Mouse (Mus musculus) left cerebral cortex, postnatal 14 days (tissue): ENCODE results near the gene Olfr905. TPM values are rescaled to one million over a fixed set of nuclear protein-coding genes. Genes with fewer than 3 reads are reported as not detected.

Experiments used
- DNase-seq, 2 experiments: peaks; one replicate each; pipeline ENCODE4 v3.0.0; 2021 to 2022; ENCODE audit warnings: low spot score in 2 of 2, mixed read lengths in 1 of 2
- intact Hi-C: fragments of 180-260 bp; cut with DNase I; formaldehyde crosslinking; loops from one replicate; pipeline ENCODE4 v1.15.1; 2025
- long read RNA-seq, 2 experiments: library from polyadenylated mRNA; stranded (forward); transcript quantifications; one replicate each; pipeline ENCODE4 v2.0.0; 2021
- total RNA-seq, 2 experiments: library from RNA; stranded (reverse); gene quantifications; 2 replicates each; pipeline ENCODE4 v1.2.3; 2021

Gene Olfr905
- not detected for total RNA-seq
- long read RNA-seq, experiment 1: 0 reads
- long read RNA-seq, experiment 2: 0 reads

- no peak for DNase-seq
- intact Hi-C loops: no loop called here
Measured at GRCm38 (mm10) chr9:38470807-38471206, at the start of gene Olfr905. Gene Olfr905, plus strand, starts transcription at chr9:38471107.

- no peak for DNase-seq
- intact Hi-C loops: no loop called here
Measured at GRCm38 (mm10) chr9:38423801-38424200, 47.1 kb upstream of the Olfr905 start.

GRCm38 (mm10) chr9:38427026-38427425 lies 43.9 kb upstream of the Olfr905 start:
- intact Hi-C loops: no loop called here
- DNase-seq: no peak

- DNase-seq: no peak
- intact Hi-C loops: no loop called here
Measured at GRCm38 (mm10) chr9:38429155-38429554, 41.8 kb upstream of the Olfr905 start, which contains the start of gene Olfr901. Gene Olfr901, plus strand, starts transcription at chr9:38429455.

GRCm38 (mm10) chr9:38447352-38447751 lies 23.6 kb upstream of the Olfr905 start, which contains the start of gene Olfr902:
Gene Olfr902, plus strand, starts transcription at chr9:38447652.
- intact Hi-C loops: no loop called here
- no peak for DNase-seq

GRCm38 (mm10) chr9:38462844-38463243 lies 8.1 kb upstream of the Olfr905 start, which contains the start of gene Olfr904:
Gene Olfr904, plus strand, starts transcription at chr9:38463144.
- no peak for DNase-seq
- intact Hi-C loops: no loop called here

- DNase-seq: no peak
- intact Hi-C loops: no loop called here
Measured at GRCm38 (mm10) chr9:38486785-38487184, 15.9 kb downstream of the Olfr905 start, which contains the start of gene Olfr906. Gene Olfr906, plus strand, starts transcription at chr9:38487085.

- DNase-seq: no peak
- intact Hi-C loops: no loop called here
Measured at GRCm38 (mm10) chr9:38495501-38495900, 24.6 kb downstream of the Olfr905 start, which contains the start of gene Olfr907. Gene Olfr907, plus strand, starts transcription at chr9:38495801.

- intact Hi-C loops: no loop called here
- no peak for DNase-seq
Measured at GRCm38 (mm10) chr9:38512353-38512752, 41.4 kb downstream of the Olfr905 start.

GRCm38 (mm10) chr9:38521280-38521679 lies 50.4 kb downstream of the Olfr905 start, which contains the start of gene Olfr911-ps1:
Gene Olfr911-ps1, plus strand, starts transcription at chr9:38521580.
- intact Hi-C loops: no loop called here
- no peak for DNase-seq

Other genes starting within 250 kb of the Olfr905 start
- not detected for gene Olfr143, start 218.3 kb upstream of the Olfr905 start, total RNA-seq
- gene Olfr895, start 203.3 kb upstream of the Olfr905 start, total RNA-seq: not detected
- gene Olfr896-ps1, start 180.0 kb upstream of the Olfr905 start, total RNA-seq: not detected
- gene Olfr25, start 142.0 kb upstream of the Olfr905 start, total RNA-seq: under 1 TPM in 1 of 2 experiments, not detected in 1; 0.04 TPM
- gene Olfr898, start 122.7 kb upstream of the Olfr905 start, total RNA-seq: not detected
- gene Olfr250, start 104.2 kb upstream of the Olfr905 start, total RNA-seq: not detected
- gene Olfr251, start 94.0 kb upstream of the Olfr905 start, total RNA-seq: not detected
- not detected for gene Olfr147, start 69.4 kb upstream of the Olfr905 start, total RNA-seq
- gene Olfr901, start 41.7 kb upstream of the Olfr905 start, total RNA-seq: not detected
- gene Olfr902, start 23.5 kb upstream of the Olfr905 start, total RNA-seq: not detected
- gene Olfr904, start 8.0 kb upstream of the Olfr905 start, total RNA-seq: not detected
- not detected for gene Olfr906, start 16.0 kb downstream of the Olfr905 start, total RNA-seq
- not detected for gene Olfr907, start 24.7 kb downstream of the Olfr905 start, total RNA-seq
- gene Olfr911-ps1, start 50.5 kb downstream of the Olfr905 start, total RNA-seq: not detected
- not detected for gene Olfr910, start 66.7 kb downstream of the Olfr905 start, total RNA-seq
- gene Olfr912, start 109.1 kb downstream of the Olfr905 start, total RNA-seq: not detected
- gene Olfr913, start 121.7 kb downstream of the Olfr905 start, total RNA-seq: not detected
- gene Olfr914, start 134.0 kb downstream of the Olfr905 start, total RNA-seq: not detected
- not detected for gene Olfr916, start 188.8 kb downstream of the Olfr905 start, total RNA-seq
- not detected for gene Olfr917, start 194.7 kb downstream of the Olfr905 start, total RNA-seq
- not detected for gene Olfr918, start 203.5 kb downstream of the Olfr905 start, total RNA-seq
- gene Olfr919, start 232.6 kb downstream of the Olfr905 start, total RNA-seq: not detected
- gene Vwa5a, start 247.2 kb downstream of the Olfr905 start, total RNA-seq: 1 to 10 TPM; 6.5 to 8.3 TPM